Mouse (Mus musculus): ENCODE measurements at regions not wholly inside any gene's neighbourhood (a gene's known extent, or its start where the extent isn't known, plus 50 kb on each side); places are given as distances from the start of the nearest gene placed in this dataset.

DNA sequence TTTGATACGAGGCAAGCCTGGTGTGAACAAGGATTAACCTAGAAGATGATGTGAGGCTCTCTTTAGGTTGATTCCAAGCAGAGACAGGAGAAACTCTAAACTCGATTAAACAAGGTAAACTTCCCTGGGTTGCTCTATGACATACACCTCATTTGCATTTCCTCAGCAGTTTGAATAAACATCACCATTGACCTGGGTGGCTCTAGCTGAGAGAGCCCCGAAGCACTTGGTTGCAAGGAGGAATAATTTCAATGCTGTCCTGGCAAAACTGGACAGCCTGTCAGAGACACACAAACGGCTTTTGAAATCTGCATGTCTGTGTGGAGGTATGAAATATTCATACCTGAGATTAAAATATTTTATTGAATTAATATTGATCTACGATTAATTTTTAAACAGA lies 361.0 kb downstream of the Rwdd3 start:
- Histone ChIP-seq H3K36me3 (no peaks in the 10 kb centered on the region), H3K4me2 (no peak overlapping the region), H3K27me3 (replicated peaks) (no peaks in the 10 kb centered on the region), H3K27ac (no peak overlapping the region), H3K9ac (no peak overlapping the region), H3K4me1 (no peaks in the 10 kb centered on the region), H3K9me3 (replicated peaks) (no peaks in the 10 kb centered on the region), H3K4me3 (no peak overlapping the region)
- no peak for ATAC-seq
- 50% methylated on average over 5 of the region's 5 CpGs for WGBS (ENCODE audit: insufficient replicate concordance)

DNA sequence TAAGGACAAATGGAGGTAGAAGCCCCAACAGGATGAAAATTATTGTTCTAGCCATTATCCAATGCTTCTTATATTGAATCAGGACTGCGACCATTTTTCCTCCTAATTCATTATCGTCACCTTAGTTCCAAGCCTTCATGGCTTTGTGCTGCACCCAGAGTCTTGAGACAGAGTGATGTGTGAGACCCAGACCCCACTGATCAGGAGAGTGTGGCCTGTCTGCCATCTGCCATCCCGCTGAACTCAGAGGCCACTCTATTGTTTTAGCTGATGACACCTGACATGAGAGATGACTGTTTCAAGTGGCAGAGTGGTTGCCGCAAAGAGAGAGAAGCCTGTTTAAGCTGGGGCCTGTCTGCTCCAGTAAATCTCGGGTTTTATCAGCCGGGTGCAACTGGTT lies 361.4 kb downstream of the Rwdd3 start:
- Histone ChIP-seq H3K36me3 (no peaks in the 10 kb centered on the region), H3K9ac (no peak overlapping the region), H3K4me3 (no peak overlapping the region), H3K9me3 (replicated peaks) (no peaks in the 10 kb centered on the region), H3K4me2 (no peak overlapping the region), H3K27me3 (replicated peaks) (no peaks in the 10 kb centered on the region), H3K27ac (no peak overlapping the region), H3K4me1 (no peaks in the 10 kb centered on the region)
- ATAC-seq: no peak
- WGBS (ENCODE audit: insufficient replicate concordance): 61% methylated on average over 6 of the region's 6 CpGs

DNA sequence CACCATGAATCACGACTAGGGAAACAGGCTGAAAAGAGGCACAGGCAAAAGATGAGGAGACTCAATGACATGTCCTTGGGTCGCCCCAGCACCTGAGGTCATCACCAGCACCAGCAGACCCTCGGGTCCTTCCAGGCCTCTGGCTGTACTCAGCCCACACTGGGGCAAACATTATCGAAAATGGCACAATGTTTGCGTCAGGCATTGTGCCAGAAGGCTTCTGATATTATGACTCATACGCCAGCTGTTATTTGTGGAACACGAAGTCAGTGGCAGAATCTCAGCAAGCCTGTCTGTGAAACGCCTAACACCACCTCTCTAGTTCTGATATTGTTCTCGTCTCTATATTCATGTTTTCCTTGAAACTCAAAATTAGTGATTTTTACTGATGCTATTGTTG lies 384.8 kb downstream of the Rwdd3 start:
- H3K4me2 ChIP-seq: no peak overlapping the region
- H3K27me3 ChIP-seq (replicated peaks): no peaks in the 10 kb centered on the region
- no peak overlapping the region for H3K27ac ChIP-seq
- H3K36me3 ChIP-seq: no peaks in the 10 kb centered on the region
- no peak overlapping the region for H3K9ac ChIP-seq
- no peak overlapping the region for H3K4me3 ChIP-seq
- 66% methylated on average over 9 of the region's 9 CpGs for WGBS (ENCODE audit: insufficient replicate concordance)
- H3K4me1 ChIP-seq: no peaks in the 10 kb centered on the region
- no peaks in the 10 kb centered on the region for H3K9me3 ChIP-seq (replicated peaks)
- no peak for ATAC-seq

DNA sequence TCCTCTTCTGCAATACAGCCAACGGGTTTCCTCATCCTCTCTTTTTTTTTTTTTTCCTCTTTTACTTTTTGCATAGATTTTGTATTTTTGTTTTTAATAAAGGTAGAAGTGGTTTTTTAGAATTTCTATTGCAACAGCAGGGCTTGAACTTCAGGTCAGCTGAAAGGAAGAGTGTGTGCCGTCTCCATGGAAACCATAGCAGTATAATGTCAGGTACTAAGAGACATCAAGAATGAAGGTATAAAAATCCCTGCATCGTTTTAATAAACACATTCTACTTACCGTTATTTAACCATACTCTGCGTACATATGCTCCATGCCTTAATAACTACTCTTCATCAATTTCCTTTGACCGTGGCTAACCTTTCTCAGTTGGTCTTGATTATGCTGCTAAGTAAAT lies 390.0 kb downstream of the Rwdd3 start:
- no peaks in the 10 kb centered on the region for H3K36me3 ChIP-seq
- no peaks in the 10 kb centered on the region for H3K27me3 ChIP-seq (replicated peaks)
- 66% methylated on average over 6 of the region's 6 CpGs for WGBS (ENCODE audit: insufficient replicate concordance)
- H3K9me3 ChIP-seq (replicated peaks): 0 out of 2 replicates have a peak, but pooled peaks cover 2% of the 10 kb centered on the region
- H3K27ac ChIP-seq: no peak overlapping the region
- no peaks in the 10 kb centered on the region for H3K4me1 ChIP-seq
- H3K9ac ChIP-seq: no peak overlapping the region
- H3K4me2 ChIP-seq: no peak overlapping the region
- no peak for ATAC-seq
- no peak overlapping the region for H3K4me3 ChIP-seq

DNA sequence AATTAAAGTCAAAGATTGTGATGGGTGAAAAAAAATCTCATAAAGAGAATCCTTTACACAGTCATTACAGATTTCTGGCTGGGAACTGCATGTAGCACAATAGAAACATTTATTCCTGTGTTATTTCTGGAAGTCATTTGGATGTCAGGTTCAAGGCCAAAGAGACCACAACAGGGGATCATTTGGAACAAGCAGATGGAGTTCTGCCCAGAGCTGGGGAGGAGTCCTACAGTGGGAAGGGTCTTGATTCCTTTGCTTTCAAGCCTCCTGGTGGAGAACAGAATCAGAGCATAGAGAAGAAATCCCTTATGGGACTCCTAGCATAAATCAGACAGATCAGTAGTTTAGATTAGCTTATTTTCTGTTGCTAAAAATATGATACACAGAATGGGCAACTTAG lies 392.4 kb downstream of the Rwdd3 start:
- no peaks in the 10 kb centered on the region for H3K4me1 ChIP-seq
- 0 out of 2 replicates have a peak, but pooled peaks cover 4% of the 10 kb centered on the region for H3K9me3 ChIP-seq (replicated peaks)
- H3K27me3 ChIP-seq (replicated peaks): no peaks in the 10 kb centered on the region
- no peak overlapping the region for H3K9ac ChIP-seq
- no peak overlapping the region for H3K27ac ChIP-seq
- H3K4me2 ChIP-seq: no peak overlapping the region
- ATAC-seq: no peak
- H3K36me3 ChIP-seq: no peaks in the 10 kb centered on the region
- H3K4me3 ChIP-seq: no peak overlapping the region

DNA sequence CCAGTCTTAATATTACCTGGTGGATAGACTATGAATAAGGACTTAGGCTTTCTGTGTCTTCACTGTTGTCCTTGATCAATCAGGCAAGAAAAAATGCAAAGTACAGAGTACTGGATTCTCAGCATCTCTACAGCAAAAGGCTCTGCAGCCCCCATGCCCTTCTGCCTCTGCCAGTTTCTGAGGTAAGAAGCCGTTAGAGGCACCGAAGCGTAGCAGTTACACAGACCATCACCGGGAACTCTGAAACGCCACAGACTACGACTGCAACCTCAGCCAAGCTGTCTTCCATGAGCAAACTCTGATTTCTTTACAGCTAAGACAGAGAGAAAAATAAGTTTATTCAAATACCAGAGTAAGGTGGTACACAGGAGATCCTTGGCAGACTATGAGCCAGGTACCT lies 396.5 kb downstream of the Rwdd3 start:
- H3K9me3 ChIP-seq (replicated peaks): 0 out of 2 replicates have a peak, but pooled peaks cover 4% of the 10 kb centered on the region
- 77% methylated on average over 6 of the region's 6 CpGs for WGBS (ENCODE audit: insufficient replicate concordance)
- H3K36me3 ChIP-seq: no peaks in the 10 kb centered on the region
- H3K4me2 ChIP-seq: no peak overlapping the region
- no peak overlapping the region for H3K4me3 ChIP-seq
- no peak overlapping the region for H3K9ac ChIP-seq
- H3K27me3 ChIP-seq (replicated peaks): no peaks in the 10 kb centered on the region
- H3K4me1 ChIP-seq: no peaks in the 10 kb centered on the region
- no peak overlapping the region for H3K27ac ChIP-seq
- ATAC-seq: no peak

DNA sequence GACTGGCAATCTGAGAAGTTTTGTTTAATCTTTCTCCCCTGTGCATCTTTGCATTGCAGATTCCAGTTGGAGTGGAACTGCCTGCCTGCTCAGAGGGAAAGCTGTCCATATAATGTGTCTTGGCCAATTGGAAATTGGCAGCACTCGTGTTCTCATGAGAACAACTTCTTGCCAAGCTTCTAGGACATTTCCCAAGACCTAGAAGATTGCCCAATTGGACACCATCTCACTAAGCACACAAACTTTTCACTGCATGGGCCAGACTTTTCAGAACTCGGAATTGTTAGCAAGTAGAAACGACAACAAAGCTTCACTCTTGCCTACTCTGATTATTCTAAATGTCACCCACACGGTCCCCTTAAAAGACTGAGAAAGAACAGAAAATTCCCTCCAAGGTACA lies 409.8 kb downstream of the Rwdd3 start:
- Histone ChIP-seq H3K9me3 (replicated peaks) (no peaks in the 10 kb centered on the region), H3K4me2 (no peak overlapping the region), H3K36me3 (no peaks in the 10 kb centered on the region), H3K4me1 (no peaks in the 10 kb centered on the region), H3K27me3 (replicated peaks) (no peaks in the 10 kb centered on the region), H3K4me3 (no peak overlapping the region), H3K9ac (no peak overlapping the region), H3K27ac (no peak overlapping the region)
- no peak for ATAC-seq
- WGBS (ENCODE audit: insufficient replicate concordance): 60% methylated on average over 4 of the region's 4 CpGs

DNA sequence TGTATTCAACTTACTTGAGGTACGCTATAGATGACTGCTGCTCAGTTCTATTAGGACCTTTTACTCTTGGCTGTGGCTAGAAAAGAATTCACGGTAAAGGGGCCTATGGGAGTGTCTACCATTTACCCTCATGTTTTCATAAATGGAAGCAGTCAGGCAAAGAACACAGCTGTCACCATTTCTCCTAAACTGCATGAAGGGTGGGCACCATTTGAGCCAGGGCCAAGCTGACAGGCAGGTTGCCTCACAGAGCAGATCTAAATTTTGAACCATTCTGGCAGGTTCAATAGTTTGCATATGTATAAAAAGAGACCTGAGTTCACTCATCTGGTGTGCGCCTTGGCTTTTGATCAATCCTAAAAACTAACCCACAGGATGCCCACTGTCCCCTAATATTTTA lies 410.3 kb downstream of the Rwdd3 start:
- no peak overlapping the region for H3K4me3 ChIP-seq
- ATAC-seq: no peak
- H3K9ac ChIP-seq: no peak overlapping the region
- no peaks in the 10 kb centered on the region for H3K27me3 ChIP-seq (replicated peaks)
- H3K4me1 ChIP-seq: no peaks in the 10 kb centered on the region
- 73% methylated on average over 3 of the region's 3 CpGs for WGBS (ENCODE audit: insufficient replicate concordance)
- H3K36me3 ChIP-seq: no peaks in the 10 kb centered on the region
- H3K9me3 ChIP-seq (replicated peaks): no peaks in the 10 kb centered on the region
- no peak overlapping the region for H3K4me2 ChIP-seq
- H3K27ac ChIP-seq: no peak overlapping the region

DNA sequence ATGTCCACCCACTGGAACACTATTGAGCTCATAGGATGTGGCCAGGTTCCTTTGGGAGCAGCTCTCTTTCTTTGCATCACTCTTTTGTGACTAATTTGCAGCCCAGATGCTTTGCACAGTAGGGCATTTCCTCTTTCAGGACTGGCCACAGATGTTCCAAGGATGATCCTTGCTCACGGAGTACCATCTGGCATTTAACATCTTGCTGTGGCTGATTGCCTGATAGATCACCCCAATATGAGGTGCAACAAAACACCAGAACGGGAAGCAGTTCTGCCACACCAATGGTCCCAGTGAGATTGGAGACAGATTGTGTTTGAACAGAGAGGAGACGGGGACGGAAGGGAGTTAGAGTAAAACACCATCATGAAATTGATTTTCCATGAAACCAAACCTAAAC lies 423.0 kb downstream of the Rwdd3 start:
- no peak overlapping the region for H3K4me2 ChIP-seq
- H3K4me1 ChIP-seq: no peaks in the 10 kb centered on the region
- H3K27me3 ChIP-seq (replicated peaks): no peaks in the 10 kb centered on the region
- H3K4me3 ChIP-seq: no peak overlapping the region
- no peak overlapping the region for H3K27ac ChIP-seq
- 69% methylated on average over 4 of the region's 4 CpGs for WGBS (ENCODE audit: insufficient replicate concordance)
- 0 out of 2 replicates have a peak, but pooled peaks cover 4% of the 10 kb centered on the region for H3K9me3 ChIP-seq (replicated peaks)
- H3K9ac ChIP-seq: no peak overlapping the region
- H3K36me3 ChIP-seq: no peaks in the 10 kb centered on the region
- ATAC-seq: no peak

DNA sequence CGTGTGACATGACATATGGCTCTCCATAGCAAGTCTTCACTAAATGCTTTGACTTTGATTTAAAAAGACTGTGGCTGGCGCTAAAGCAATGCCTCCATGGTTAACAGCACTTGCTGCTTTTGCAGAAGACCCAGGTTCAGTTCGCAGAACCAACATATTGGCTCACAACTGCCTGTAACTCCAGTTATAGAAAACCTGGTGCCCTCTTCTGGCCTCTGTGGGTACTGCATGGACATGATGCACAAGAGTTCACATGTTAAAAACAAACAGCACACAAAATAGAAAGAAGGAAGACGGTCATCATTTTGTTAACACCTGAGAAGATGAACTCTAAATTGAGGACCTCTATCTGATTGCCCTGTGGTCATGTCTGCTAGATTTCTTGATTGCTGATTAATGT lies 423.8 kb downstream of the Rwdd3 start:
- Histone ChIP-seq H3K4me2 (no peak overlapping the region), H3K27ac (no peak overlapping the region), H3K27me3 (replicated peaks) (no peaks in the 10 kb centered on the region), H3K36me3 (no peaks in the 10 kb centered on the region), H3K9ac (no peak overlapping the region), H3K4me1 (no peaks in the 10 kb centered on the region), H3K4me3 (no peak overlapping the region), H3K9me3 (replicated peaks) (0 out of 2 replicates have a peak, but pooled peaks cover 4% of the 10 kb centered on the region)
- 66% methylated on average over 4 of the region's 4 CpGs for WGBS (ENCODE audit: insufficient replicate concordance)
- ATAC-seq: no peak

DNA sequence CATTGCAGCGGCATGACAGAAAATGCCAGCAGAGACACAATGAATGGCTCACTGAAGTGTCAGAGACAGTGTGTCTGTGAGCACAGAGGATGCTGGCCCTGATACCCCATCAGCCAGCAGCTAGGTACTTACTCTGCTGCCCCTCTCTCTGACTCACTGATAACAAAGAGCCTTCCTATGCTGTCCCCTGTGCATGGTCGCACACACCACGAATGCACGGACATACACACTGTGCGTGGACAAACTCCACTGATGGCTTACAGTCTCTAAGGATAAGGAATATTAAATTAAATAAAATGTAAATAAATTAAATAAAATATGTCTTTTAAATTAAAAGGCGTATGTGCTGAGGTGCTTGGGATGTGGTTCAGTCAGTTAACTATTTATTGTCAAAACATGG lies 438.2 kb downstream of the Rwdd3 start:
- Histone ChIP-seq H3K4me1 (no peaks in the 10 kb centered on the region), H3K27ac (no peak overlapping the region), H3K27me3 (replicated peaks) (no peaks in the 10 kb centered on the region), H3K4me2 (no peak overlapping the region), H3K36me3 (no peaks in the 10 kb centered on the region), H3K9me3 (replicated peaks) (no peaks in the 10 kb centered on the region), H3K4me3 (no peak overlapping the region), H3K9ac (no peak overlapping the region)
- 80% methylated on average over 6 of the region's 6 CpGs for WGBS (ENCODE audit: insufficient replicate concordance)
- no peak for ATAC-seq

DNA sequence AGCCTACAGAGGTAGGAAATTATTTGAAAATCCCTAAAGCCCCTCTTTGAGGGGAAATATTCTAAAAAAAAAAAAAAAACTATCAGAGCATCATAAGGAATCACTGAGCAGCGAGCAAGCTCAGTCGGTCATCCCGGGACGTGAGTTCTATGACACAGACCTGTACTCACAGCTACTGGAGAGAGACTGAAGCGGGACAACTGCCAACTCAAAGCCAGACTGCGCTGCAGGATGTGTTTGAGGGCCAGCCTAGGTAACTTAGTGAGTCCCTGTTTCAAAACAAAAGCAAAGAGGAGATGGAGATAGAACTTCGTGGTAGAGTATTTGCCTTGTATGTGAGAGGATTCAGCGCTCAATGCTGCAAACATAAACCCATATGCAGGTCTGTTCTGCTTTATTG lies 439.1 kb downstream of the Rwdd3 start:
- Histone ChIP-seq H3K36me3 (no peaks in the 10 kb centered on the region), H3K4me1 (no peaks in the 10 kb centered on the region), H3K27me3 (replicated peaks) (no peaks in the 10 kb centered on the region), H3K9me3 (replicated peaks) (no peaks in the 10 kb centered on the region), H3K9ac (no peak overlapping the region), H3K4me3 (no peak overlapping the region), H3K4me2 (no peak overlapping the region), H3K27ac (no peak overlapping the region)
- no peak for ATAC-seq
- WGBS (ENCODE audit: insufficient replicate concordance): 76% methylated on average over 8 of the region's 8 CpGs

DNA sequence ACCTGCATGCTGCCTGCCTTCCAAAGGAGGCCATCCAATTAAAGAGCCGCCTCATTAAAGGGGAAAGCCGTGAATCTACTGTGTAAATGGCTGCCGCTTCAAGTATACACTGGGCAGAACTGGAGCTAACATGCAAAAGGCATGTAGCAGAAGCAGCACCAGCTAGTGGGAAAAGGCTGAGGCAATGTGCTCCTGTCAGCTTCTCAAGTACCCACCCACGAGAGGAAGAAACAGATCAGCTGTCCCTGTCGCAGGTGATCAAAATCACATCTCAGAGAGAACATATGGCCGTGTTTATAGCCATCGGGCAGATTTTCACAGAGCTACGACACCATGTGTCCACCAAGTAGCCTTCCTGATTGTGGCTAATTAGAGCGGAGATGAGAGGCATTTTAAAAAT lies 440.2 kb downstream of the Rwdd3 start:
- Histone ChIP-seq H3K9ac (no peak overlapping the region), H3K27me3 (replicated peaks) (no peaks in the 10 kb centered on the region), H3K4me3 (no peak overlapping the region), H3K4me1 (no peaks in the 10 kb centered on the region), H3K9me3 (replicated peaks) (no peaks in the 10 kb centered on the region), H3K36me3 (no peaks in the 10 kb centered on the region), H3K27ac (no peak overlapping the region), H3K4me2 (no peak overlapping the region)
- ATAC-seq: no peak
- 74% methylated on average over 9 of the region's 9 CpGs for WGBS (ENCODE audit: insufficient replicate concordance)

Measured in liver, embryonic 12.5 days (tissue).